Mouse (Mus musculus): Measurements from ENCODE around the gene Ddx39. TPM values are rescaled to one million over a fixed set of nuclear protein-coding genes. Genes with fewer than 3 reads are reported as not detected.

The Ddx39 gene
- total RNA-seq (2021), result 10 to 100 TPM; 11.2 to 13.2 TPM
- long read RNA-seq, experiment 1, transcript Ddx39-201 (11 exons, 1,656 nt), result major isoform, 37 of 42 reads
- long read RNA-seq, experiment 1, partial matches to known transcripts, result 4 of 42 reads
- long read RNA-seq, experiment 1, other reads (novel, unspliced or antisense), result 0 of 42 reads
- long read RNA-seq, experiment 2, transcript Ddx39-201 (11 exons, 1,656 nt), result major isoform, 33 of 39 reads
- long read RNA-seq, experiment 2, partial matches to known transcripts, result 1 of 39 reads
- long read RNA-seq, experiment 2, other reads (novel, unspliced or antisense), result 3 of 39 reads

GRCm38 (mm10) chr8:83715031-83715690 is at the start of gene Ddx39:
Gene Ddx39 (plus strand): TSS chr8:83715177.
- peak; percentile 96 for DNase-seq

- peak; percentile 65 for DNase-seq
These were observed 48.8 kb upstream of the Ddx39 start, which contains the start of gene Ptger1 for GRCm38 (mm10) chr8:83665969-83666865. Gene Ptger1 (plus strand): TSS chr8:83666678.

- no peak for DNase-seq
These were observed 48.1 kb upstream of the Ddx39 start for GRCm38 (mm10) chr8:83666866-83667234.

GRCm38 (mm10) chr8:83667526-83667925 is 47.5 kb upstream of the Ddx39 start:
- no peak for DNase-seq

GRCm38 (mm10) chr8:83668010-83668916 is 46.7 kb upstream of the Ddx39 start:
- peak; percentile 44 for DNase-seq

GRCm38 (mm10) chr8:83669013-83669412 is 46.0 kb upstream of the Ddx39 start:
- no peak for DNase-seq

- no peak for DNase-seq
These were observed 42.0 kb upstream of the Ddx39 start for GRCm38 (mm10) chr8:83672936-83673335.

GRCm38 (mm10) chr8:83674497-83674896 is 40.5 kb upstream of the Ddx39 start:
- no peak for DNase-seq

GRCm38 (mm10) chr8:83679866-83680265 is 35.1 kb upstream of the Ddx39 start:
- DNase-seq, result no peak

GRCm38 (mm10) chr8:83680603-83681002 is 34.4 kb upstream of the Ddx39 start:
- no peak for DNase-seq

- DNase-seq, result no peak
These were observed 33.9 kb upstream of the Ddx39 start for GRCm38 (mm10) chr8:83681099-83681498.

GRCm38 (mm10) chr8:83684517-83684916 is 30.5 kb upstream of the Ddx39 start:
- DNase-seq, result no peak

GRCm38 (mm10) chr8:83689264-83689663 is 25.7 kb upstream of the Ddx39 start:
- no peak for DNase-seq

GRCm38 (mm10) chr8:83693609-83694236 is 21.3 kb upstream of the Ddx39 start:
- no peak for DNase-seq

GRCm38 (mm10) chr8:83694369-83695160 is 20.4 kb upstream of the Ddx39 start:
- DNase-seq, result no peak

GRCm38 (mm10) chr8:83695351-83696106 is 19.4 kb upstream of the Ddx39 start:
- DNase-seq, result peak; percentile 30

GRCm38 (mm10) chr8:83697374-83698220 is 17.4 kb upstream of the Ddx39 start:
- DNase-seq, result peak; percentile 74

GRCm38 (mm10) chr8:83698291-83698660 is 16.7 kb upstream of the Ddx39 start:
- peak; percentile 57 for DNase-seq

All from gastrocnemius, postnatal 25 days (tissue).